Mouse (Mus musculus) embryonic facial prominence, embryonic 15.5 days (tissue): ENCODE results near the gene Gm26741. TPM values are rescaled to one million over a fixed set of nuclear protein-coding genes. Genes with fewer than 3 reads are reported as not detected.

Experiments used
- ATAC-seq: fragments of 200-750 bp; cut with Nextera tagmentation; 2 replicates; pipeline ENCODE4 v1.8.0; 2017; ENCODE audit warnings: low read depth, moderate TSS enrichment; ENCODE audit not compliant: insufficient number of reproducible peaks, low FRiP score, low TSS enrichment
- H3K27ac ChIP-seq: fragments of 300-500 bp; sonication (generic); replicated peaks from 2 replicates; pipeline ENCODE4 v1.5.1; 2015; ENCODE audit warnings: mild to moderate bottlenecking, inconsistent platforms
- H3K27me3 ChIP-seq: fragments of 300-500 bp; sonication (generic); 2 replicates; pipeline ENCODE4 v1.6.1; 2015; ENCODE audit warnings: inconsistent platforms
- H3K36me3 ChIP-seq: fragments of 300-500 bp; sonication (generic); 2 replicates; pipeline ENCODE4 v1.6.1; 2015; ENCODE audit warnings: mild to moderate bottlenecking, inconsistent platforms
- H3K4me1 ChIP-seq: fragments of 300-500 bp; sonication (generic); 2 replicates; pipeline ENCODE4 v1.6.1; 2015; ENCODE audit warnings: inconsistent platforms
- H3K4me2 ChIP-seq: fragments of 300-500 bp; sonication (generic); replicated peaks from 2 replicates; pipeline ENCODE4 v1.6.1; 2015; ENCODE audit warnings: mild to moderate bottlenecking, inconsistent platforms
- H3K4me3 ChIP-seq: fragments of 300-500 bp; sonication (generic); replicated peaks from 2 replicates; pipeline ENCODE4 v1.5.1; 2015; ENCODE audit warnings: mild to moderate bottlenecking, inconsistent platforms
- H3K9ac ChIP-seq: fragments of 300-500 bp; sonication (generic); 2 replicates; pipeline ENCODE4 v1.6.1; 2015; ENCODE audit warnings: inconsistent platforms
- H3K9me3 ChIP-seq: fragments of 300-500 bp; sonication (generic); replicated peaks from 2 replicates; pipeline ENCODE4 v1.6.1; 2016; ENCODE audit warnings: inconsistent platforms
- WGBS: fragments of 180-500 bp; shearing (Covaris S2); methylation state at CpG from one replicate; pipeline ENCODE4 v1.1.7; 2015; 5-methylcytosine and 5-hydroxymethylcytosine counted together
- polyA plus RNA-seq: library from polyadenylated mRNA; unstranded; fragments of >200 nt; fragmentation: Nextera tagmentation; extraction: Ambion mirVana; gene quantifications from 2 replicates; pipeline ENCODE4 v1.2.1, GENCODE M21; 2015

Gm26741 gene
- polyA plus RNA-seq, 1 experiment from 2014 or later: not detected

GRCm38 (mm10) chr10:52391208-52391607 lies 32.6 kb downstream of the Gm26741 start:
- ATAC-seq: no peak
- H3K9me3 ChIP-seq: no peaks in the 10 kb centered on the region
- no peak overlapping the region for H3K4me2 ChIP-seq
- H3K4me3 ChIP-seq: no peak overlapping the region
- no peak overlapping the region for H3K9ac ChIP-seq
- H3K36me3 ChIP-seq: no peaks in the 10 kb centered on the region
- no peaks in the 10 kb centered on the region for H3K4me1 ChIP-seq
- no peak overlapping the region for H3K27ac ChIP-seq
- WGBS: 84% methylated on average over 2 of the region's 2 CpGs
- no peaks in the 10 kb centered on the region for H3K27me3 ChIP-seq

GRCm38 (mm10) chr10:52396647-52397046 lies 38.1 kb downstream of the Gm26741 start:
- H3K4me3 ChIP-seq: no peak overlapping the region
- H3K36me3 ChIP-seq: no peaks in the 10 kb centered on the region
- H3K9me3 ChIP-seq: no peaks in the 10 kb centered on the region
- H3K9ac ChIP-seq: no peak overlapping the region
- no peak overlapping the region for H3K4me2 ChIP-seq
- H3K27ac ChIP-seq: no peak overlapping the region
- no peaks in the 10 kb centered on the region for H3K27me3 ChIP-seq
- no peak for ATAC-seq
- H3K4me1 ChIP-seq: no peaks in the 10 kb centered on the region
- WGBS: 87% methylated on average over 3 of the region's 3 CpGs

- no peak overlapping the region for H3K27ac ChIP-seq
- no peaks in the 10 kb centered on the region for H3K36me3 ChIP-seq
- no peak overlapping the region for H3K9ac ChIP-seq
- H3K27me3 ChIP-seq: no peaks in the 10 kb centered on the region
- no peak overlapping the region for H3K4me3 ChIP-seq
- 66% methylated on average over 2 of the region's 2 CpGs for whole genome bisulfite sequencing
- H3K9me3 ChIP-seq: no peaks in the 10 kb centered on the region
- ATAC-seq: no peak
- H3K4me1 ChIP-seq: no peaks in the 10 kb centered on the region
- no peak overlapping the region for H3K4me2 ChIP-seq
These were observed 40.1 kb downstream of the Gm26741 start for GRCm38 (mm10) chr10:52398715-52399114.

- Histone ChIP-seq H3K4me3 (no peak overlapping the region), H3K27ac (no peak overlapping the region), H3K27me3 (no peaks in the 10 kb centered on the region), H3K9ac (no peak overlapping the region), H3K4me1 (no peaks in the 10 kb centered on the region), H3K4me2 (no peak overlapping the region), H3K9me3 (no peaks in the 10 kb centered on the region), H3K36me3 (no peaks in the 10 kb centered on the region)
- WGBS: 58% methylated on average over 3 of the region's 3 CpGs
- no peak for ATAC-seq
These were observed 41.2 kb downstream of the Gm26741 start for GRCm38 (mm10) chr10:52399722-52400121.

- H3K4me1 ChIP-seq: no peaks in the 10 kb centered on the region
- no peak overlapping the region for H3K9ac ChIP-seq
- H3K36me3 ChIP-seq: no peaks in the 10 kb centered on the region
- no peak overlapping the region for H3K4me3 ChIP-seq
- no peak overlapping the region for H3K4me2 ChIP-seq
- H3K9me3 ChIP-seq: no peaks in the 10 kb centered on the region
- no peak overlapping the region for H3K27ac ChIP-seq
- ATAC-seq: no peak
- H3K27me3 ChIP-seq: no peaks in the 10 kb centered on the region
- WGBS: 85% methylated on average over 13 of the region's 13 CpGs
These were observed 46.6 kb downstream of the Gm26741 start for GRCm38 (mm10) chr10:52405160-52405559.

GRCm38 (mm10) chr10:52407526-52407925 lies 49.0 kb downstream of the Gm26741 start:
- 74% methylated on average over 2 of the region's 2 CpGs for WGBS
- Histone ChIP-seq H3K27me3 (no peaks in the 10 kb centered on the region), H3K27ac (no peak overlapping the region), H3K4me3 (no peak overlapping the region), H3K4me1 (no peaks in the 10 kb centered on the region), H3K36me3 (no peaks in the 10 kb centered on the region), H3K9ac (no peak overlapping the region), H3K4me2 (no peak overlapping the region), H3K9me3 (no peaks in the 10 kb centered on the region)
- ATAC-seq: no peak

Other genes with a start within 250 kb of the Gm26741 start
- gene Ros1, start 163.5 kb upstream of the Gm26741 start, polyA plus RNA-seq: not detected in 2 replicates
- 18.8 and 19.5 TPM in 2 replicates for gene Dcbld1, start 125.1 kb upstream of the Gm26741 start, polyA plus RNA-seq
- 20.2 and 21.1 TPM in 2 replicates for gene Gopc, start 23.4 kb downstream of the Gm26741 start, polyA plus RNA-seq
- gene Nepn, start 30.2 kb downstream of the Gm26741 start, polyA plus RNA-seq: not detected in 2 replicates
- gene Nus1, start 58.8 kb downstream of the Gm26741 start, polyA plus RNA-seq: 13.0 and 14.4 TPM in 2 replicates